Mouse (Mus musculus): ENCODE data around the gene Brca2.

Brca2 gene

DNA sequence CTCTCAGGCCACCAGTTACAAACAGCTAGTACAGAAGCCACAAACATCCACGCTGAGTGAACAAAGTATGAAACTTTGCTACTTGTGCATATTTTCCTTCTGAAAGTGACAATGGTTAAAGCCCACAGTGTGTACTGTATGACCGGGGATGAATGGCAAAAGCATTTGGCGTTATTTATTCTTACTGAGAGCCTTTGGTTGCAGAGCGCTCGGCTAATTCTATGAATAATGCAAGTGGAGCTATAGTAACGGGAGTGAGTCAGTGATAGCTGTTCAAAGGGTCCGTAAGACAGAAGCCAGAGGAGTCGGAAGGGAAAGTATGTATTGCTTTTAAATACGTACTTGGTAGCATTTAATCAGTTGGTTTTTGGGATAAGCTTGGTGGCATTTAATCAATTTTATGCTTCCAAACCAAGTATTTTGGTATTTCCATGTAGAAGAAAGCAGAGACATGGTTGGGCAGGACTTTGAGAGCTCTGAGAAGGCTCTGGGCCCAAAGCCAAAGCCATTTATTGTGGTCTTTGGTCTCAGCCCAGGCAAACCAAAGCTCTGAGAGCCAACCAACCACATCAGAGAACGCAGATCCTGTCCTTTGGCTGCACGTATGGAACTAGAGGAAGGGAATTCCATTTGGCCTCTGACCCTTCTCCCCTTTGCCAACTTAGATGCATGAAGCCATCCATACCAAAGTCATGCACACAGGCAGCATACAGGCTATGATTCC lies 48.2 kb downstream of the Brca2 start:
- Histone ChIP-seq H3K4me1 (replicated peaks; ENCODE audit: low read depth, low read length) (peaks cover 6% of the 10 kb centered on the region; the same call in 1 of the 2 replicates), H3K27me3 (ENCODE audit: insufficient read depth, low read length) (no peaks in the 10 kb centered on the region)
- no peak for TF ChIP-seq POU5F1 (IDR thresholded peaks at IDR 0.05; ENCODE audit: borderline replicate concordance, low read length)
- TF ChIP-seq CTCF (conservative IDR thresholded peaks at IDR 0.05; ENCODE audit: low read length): no peak
- no peak for TF ChIP-seq NANOG (IDR thresholded peaks at IDR 0.05; ENCODE audit: borderline replicate concordance, low read length)

DNA sequence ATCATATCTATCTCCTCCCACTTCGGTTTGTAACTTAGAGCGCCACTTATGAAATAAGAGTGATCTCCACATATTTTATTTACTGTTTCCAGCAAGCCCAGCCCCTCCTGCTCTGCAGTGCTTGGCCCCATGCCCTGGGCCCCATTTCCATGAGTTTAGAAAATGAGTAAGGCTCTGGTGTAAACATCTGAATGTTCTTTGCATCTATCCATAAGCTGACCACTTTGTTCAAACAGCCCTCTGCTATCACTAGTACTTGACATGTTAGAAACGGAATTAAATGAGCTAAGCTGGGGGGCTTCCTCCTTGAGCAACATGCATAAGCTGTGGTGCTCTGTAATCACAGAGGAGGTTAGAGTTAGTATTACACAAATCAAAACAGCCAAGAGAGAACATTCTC lies 52.0 kb downstream of the Brca2 start:
- H3K9me3 ChIP-seq (ENCODE audit: low read length): no peaks in the 10 kb centered on the region
- H3K4me3 ChIP-seq (replicated peaks; ENCODE audit: low read length): no peak overlapping the region
- peaks cover 43% of the 10 kb centered on the region for H3K36me3 ChIP-seq (ENCODE audit: insufficient read depth, low read length)
- H3K27me3 ChIP-seq (ENCODE audit: insufficient read depth, low read length): no peaks in the 10 kb centered on the region
- H3K4me1 ChIP-seq (replicated peaks; ENCODE audit: low read depth, low read length): no peaks in the 10 kb centered on the region
- TF ChIP-seq POU5F1 (IDR thresholded peaks at IDR 0.05; ENCODE audit: borderline replicate concordance, low read length) (no peak), NANOG (IDR thresholded peaks at IDR 0.05; ENCODE audit: borderline replicate concordance, low read length) (no peak), CTCF (conservative IDR thresholded peaks at IDR 0.05; ENCODE audit: low read length) (no peak)

More for the DNA sequence above, 48.2 kb downstream of the Brca2 start:
- Histone ChIP-seq H3K9me3 (ENCODE audit: low read length) (no peaks in the 10 kb centered on the region), H3K36me3 (ENCODE audit: insufficient read depth, low read length) (peaks cover 78% of the 10 kb centered on the region), H3K4me3 (replicated peaks; ENCODE audit: low read length) (no peak overlapping the region)

DNA sequence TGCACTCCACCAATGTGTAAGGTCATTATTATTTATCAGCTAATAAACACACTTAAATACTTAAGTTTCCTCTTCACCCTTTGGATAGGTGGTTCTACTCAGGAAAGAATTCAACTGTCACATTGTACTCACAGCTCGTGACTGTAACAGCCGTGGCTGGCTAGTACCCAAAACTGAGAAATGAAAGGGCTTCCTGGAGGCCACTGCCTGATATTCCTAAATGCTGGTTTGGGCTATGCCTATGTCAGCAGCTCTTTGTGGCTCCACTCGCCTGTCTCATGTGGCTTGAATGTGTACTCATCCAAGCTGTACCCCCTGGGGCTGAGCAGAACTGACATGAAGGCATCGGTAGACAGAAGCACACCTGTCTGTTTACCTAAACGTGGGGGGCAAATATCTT lies 52.5 kb downstream of the Brca2 start:
- Histone ChIP-seq H3K36me3 (ENCODE audit: insufficient read depth, low read length) (peaks cover 38% of the 10 kb centered on the region), H3K27me3 (ENCODE audit: insufficient read depth, low read length) (no peaks in the 10 kb centered on the region), H3K9me3 (ENCODE audit: low read length) (no peaks in the 10 kb centered on the region), H3K4me1 (replicated peaks; ENCODE audit: low read depth, low read length) (no peaks in the 10 kb centered on the region), H3K4me3 (replicated peaks; ENCODE audit: low read length) (no peak overlapping the region)
- no peak for TF ChIP-seq CTCF (conservative IDR thresholded peaks at IDR 0.05; ENCODE audit: low read length)
- no peak for TF ChIP-seq POU5F1 (IDR thresholded peaks at IDR 0.05; ENCODE audit: borderline replicate concordance, low read length)
- TF ChIP-seq NANOG (IDR thresholded peaks at IDR 0.05; ENCODE audit: borderline replicate concordance, low read length): no peak

DNA sequence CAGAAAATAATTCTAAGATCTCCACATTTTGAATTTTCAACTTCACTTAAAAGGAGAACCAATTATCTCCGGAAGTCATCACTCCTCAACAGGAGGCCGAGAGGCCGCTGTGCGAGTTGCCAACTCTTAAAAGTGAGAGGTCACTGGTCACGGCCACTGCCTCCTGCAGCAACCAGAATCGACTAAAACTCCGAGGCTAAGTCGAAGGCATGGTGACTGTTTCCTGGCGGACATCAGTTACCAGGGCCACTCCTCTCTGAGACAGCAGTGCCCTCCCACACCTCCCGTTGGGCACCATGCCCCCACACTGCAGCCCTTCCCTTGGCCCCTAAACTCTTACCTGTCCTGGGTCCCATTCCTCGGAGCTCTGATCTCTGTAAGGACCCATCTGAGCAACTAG lies 54.4 kb downstream of the Brca2 start:
- no peak overlapping the region for H3K4me3 ChIP-seq (replicated peaks; ENCODE audit: low read length)

DNA sequence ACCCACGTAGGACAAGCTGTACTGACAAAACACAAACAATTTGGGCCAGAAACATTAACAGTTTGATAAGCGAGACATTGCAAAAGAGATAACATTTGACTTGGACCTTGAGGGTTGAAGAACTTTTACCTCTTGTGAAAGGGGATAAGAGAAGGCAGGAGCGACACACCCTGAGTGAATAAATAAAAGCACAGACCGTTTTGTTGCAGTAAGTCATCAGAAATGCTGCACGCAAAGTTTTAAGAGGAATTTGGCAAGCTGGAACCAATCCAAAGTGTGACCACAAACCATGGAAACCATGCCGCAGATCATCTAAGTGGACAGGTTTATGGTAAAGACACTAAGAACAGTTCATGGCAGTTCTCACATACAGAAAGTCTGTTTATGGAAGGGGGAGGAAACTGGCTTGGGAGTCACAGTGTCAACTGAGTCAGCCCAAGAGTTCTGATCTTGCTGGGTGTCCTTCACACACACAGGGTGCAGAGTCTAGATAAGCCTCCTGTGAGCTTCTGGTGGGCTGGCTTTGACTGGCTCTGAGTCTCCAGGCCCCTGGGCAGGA lies 56.3 kb downstream of the Brca2 start:
- TF ChIP-seq CTCF (conservative IDR thresholded peaks at IDR 0.05; ENCODE audit: low read length) (no peak), POU5F1 (IDR thresholded peaks at IDR 0.05; ENCODE audit: borderline replicate concordance, low read length) (no peak), NANOG (IDR thresholded peaks at IDR 0.05; ENCODE audit: borderline replicate concordance, low read length) (no peak)
- Histone ChIP-seq H3K4me3 (replicated peaks; ENCODE audit: low read length) (no peak overlapping the region), H3K27me3 (ENCODE audit: insufficient read depth, low read length) (no peaks in the 10 kb centered on the region), H3K4me1 (replicated peaks; ENCODE audit: low read depth, low read length) (no peaks in the 10 kb centered on the region), H3K36me3 (ENCODE audit: insufficient read depth, low read length) (peaks cover 1% of the 10 kb centered on the region), H3K9me3 (ENCODE audit: low read length) (no peaks in the 10 kb centered on the region)

More for the DNA sequence above, 54.4 kb downstream of the Brca2 start:
- no peaks in the 10 kb centered on the region for H3K9me3 ChIP-seq (ENCODE audit: low read length)
- peaks cover 20% of the 10 kb centered on the region for H3K36me3 ChIP-seq (ENCODE audit: insufficient read depth, low read length)
- no peaks in the 10 kb centered on the region for H3K4me1 ChIP-seq (replicated peaks; ENCODE audit: low read depth, low read length)
- TF ChIP-seq POU5F1 (IDR thresholded peaks at IDR 0.05; ENCODE audit: borderline replicate concordance, low read length) (no peak), CTCF (conservative IDR thresholded peaks at IDR 0.05; ENCODE audit: low read length) (no peak), NANOG (IDR thresholded peaks at IDR 0.05; ENCODE audit: borderline replicate concordance, low read length) (no peak)
- no peaks in the 10 kb centered on the region for H3K27me3 ChIP-seq (ENCODE audit: insufficient read depth, low read length)

DNA sequence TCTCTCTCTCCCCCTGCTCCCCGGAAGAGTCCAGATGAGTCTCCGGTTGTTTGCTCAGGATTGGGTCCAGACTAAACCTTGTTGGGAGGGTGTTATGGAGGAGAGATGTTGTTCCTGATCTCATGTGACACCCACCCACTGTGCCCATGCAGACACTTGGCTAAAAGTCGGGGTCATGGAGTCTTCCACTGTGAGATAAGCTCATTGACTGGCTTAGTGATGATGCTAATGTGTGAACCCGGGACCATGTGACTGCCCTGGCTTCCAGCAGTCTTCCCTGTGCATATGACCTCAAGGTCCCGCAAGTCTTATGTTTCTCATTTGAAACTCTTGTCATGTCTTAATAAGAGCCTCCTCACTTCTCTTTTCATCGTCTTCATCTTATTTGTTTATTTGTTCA lies 58.8 kb downstream of the Brca2 start:
- Histone ChIP-seq H3K36me3 (ENCODE audit: insufficient read depth, low read length) (no peaks in the 10 kb centered on the region), H3K27me3 (ENCODE audit: insufficient read depth, low read length) (no peaks in the 10 kb centered on the region), H3K4me1 (replicated peaks; ENCODE audit: low read depth, low read length) (no peaks in the 10 kb centered on the region), H3K4me3 (replicated peaks; ENCODE audit: low read length) (no peak overlapping the region), H3K9me3 (ENCODE audit: low read length) (no peaks in the 10 kb centered on the region)
- TF ChIP-seq NANOG (IDR thresholded peaks at IDR 0.05; ENCODE audit: borderline replicate concordance, low read length) (no peak), POU5F1 (IDR thresholded peaks at IDR 0.05; ENCODE audit: borderline replicate concordance, low read length) (no peak), CTCF (conservative IDR thresholded peaks at IDR 0.05; ENCODE audit: low read length) (no peak)

DNA sequence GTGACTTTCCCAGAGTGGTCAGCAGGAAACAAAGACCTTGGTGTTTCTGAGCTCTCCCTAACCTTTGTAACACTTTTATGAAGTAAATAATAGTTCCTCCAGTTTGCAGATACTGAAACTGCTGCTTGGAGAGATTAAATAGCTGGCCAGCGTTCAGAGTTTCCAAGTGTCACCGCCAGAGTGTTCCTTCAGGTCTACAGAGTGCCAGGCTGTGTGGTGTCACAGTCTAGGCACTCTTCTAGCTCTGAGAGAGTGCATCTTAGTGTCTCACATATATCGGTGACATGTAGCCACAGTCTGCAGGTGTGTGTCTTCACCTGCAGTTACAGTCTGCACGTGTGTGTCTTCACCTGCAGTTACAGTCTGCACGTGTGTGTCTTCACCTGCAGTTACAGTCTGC lies 60.8 kb downstream of the Brca2 start:
- Histone ChIP-seq H3K4me1 (replicated peaks; ENCODE audit: low read depth, low read length) (no peaks in the 10 kb centered on the region), H3K36me3 (ENCODE audit: insufficient read depth, low read length) (no peaks in the 10 kb centered on the region), H3K4me3 (replicated peaks; ENCODE audit: low read length) (no peak overlapping the region), H3K27me3 (ENCODE audit: insufficient read depth, low read length) (0 out of 2 replicates have a peak, but pooled peaks cover 2% of the 10 kb centered on the region), H3K9me3 (ENCODE audit: low read length) (no peaks in the 10 kb centered on the region)
- TF ChIP-seq CTCF (conservative IDR thresholded peaks at IDR 0.05; ENCODE audit: low read length) (no peak), POU5F1 (IDR thresholded peaks at IDR 0.05; ENCODE audit: borderline replicate concordance, low read length) (no peak), NANOG (IDR thresholded peaks at IDR 0.05; ENCODE audit: borderline replicate concordance, low read length) (no peak)

DNA sequence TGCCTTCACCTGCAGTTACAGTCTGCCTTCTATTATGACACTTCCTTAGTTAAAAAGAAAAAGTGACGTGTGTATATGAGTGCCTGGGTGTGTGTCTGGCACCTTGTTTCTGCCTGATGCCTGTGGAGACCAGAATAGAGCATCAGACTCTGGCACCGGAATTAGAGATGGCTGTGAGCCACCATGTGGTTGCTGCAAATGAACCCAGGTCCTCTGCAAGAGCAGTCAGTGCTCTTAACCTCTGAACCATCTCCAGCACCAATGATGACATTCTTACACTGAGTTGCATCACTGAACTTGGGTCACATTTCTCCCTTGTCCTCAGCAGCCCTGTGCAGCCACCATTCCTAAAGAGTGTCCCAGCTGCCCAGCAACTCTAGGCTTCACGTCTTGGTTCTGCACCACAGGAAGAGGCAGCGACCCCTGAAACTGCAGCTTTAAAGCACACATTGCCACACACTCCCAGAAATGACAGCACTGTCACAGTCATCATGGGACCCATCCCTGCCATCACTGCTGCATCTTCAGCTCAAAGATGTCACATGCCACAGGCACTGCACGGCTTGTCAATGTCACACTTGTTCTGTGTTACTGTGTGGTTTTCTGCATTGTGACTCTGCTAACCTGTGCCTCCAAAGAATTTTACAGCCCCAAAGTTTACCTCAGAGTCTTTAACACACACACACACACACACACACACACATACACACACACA lies 61.3 kb downstream of the Brca2 start:
- Histone ChIP-seq H3K4me3 (replicated peaks; ENCODE audit: low read length) (no peak overlapping the region), H3K27me3 (ENCODE audit: insufficient read depth, low read length) (0 out of 2 replicates have a peak, but pooled peaks cover 2% of the 10 kb centered on the region), H3K36me3 (ENCODE audit: insufficient read depth, low read length) (no peaks in the 10 kb centered on the region), H3K4me1 (replicated peaks; ENCODE audit: low read depth, low read length) (no peaks in the 10 kb centered on the region), H3K9me3 (ENCODE audit: low read length) (no peaks in the 10 kb centered on the region)
- TF ChIP-seq POU5F1 (IDR thresholded peaks at IDR 0.05; ENCODE audit: borderline replicate concordance, low read length) (no peak), NANOG (IDR thresholded peaks at IDR 0.05; ENCODE audit: borderline replicate concordance, low read length) (no peak), CTCF (conservative IDR thresholded peaks at IDR 0.05; ENCODE audit: low read length) (no peak)
